Mouse (Mus musculus): ENCODE results near the gene Cpe. TPM values are rescaled to one million over a fixed set of nuclear protein-coding genes. Genes with fewer than 3 reads are reported as not detected.
A peak's percentile ranks its signal among the peaks of the same experiment; 100 is the strongest.
"Not testable (repeated sequence)": the region's sequence is repeated elsewhere in the genome, so short reads cannot be mapped to it uniquely, and the experiment has no call there.

Gene Cpe
- total RNA-seq, 4 experiments from 2014 or later: 953 to 1,190 (median 1,047) TPM

GRCm38 (mm10) chr8:64674951-64675585, 17.8 kb downstream of the Cpe start:
- DNase-seq: no peak

GRCm38 (mm10) chr8:64672920-64673319, 19.9 kb downstream of the Cpe start:
- no peak for DNase-seq

- DNase-seq: no peak
Measured at GRCm38 (mm10) chr8:64671937-64672336, 20.9 kb downstream of the Cpe start.

DNA sequence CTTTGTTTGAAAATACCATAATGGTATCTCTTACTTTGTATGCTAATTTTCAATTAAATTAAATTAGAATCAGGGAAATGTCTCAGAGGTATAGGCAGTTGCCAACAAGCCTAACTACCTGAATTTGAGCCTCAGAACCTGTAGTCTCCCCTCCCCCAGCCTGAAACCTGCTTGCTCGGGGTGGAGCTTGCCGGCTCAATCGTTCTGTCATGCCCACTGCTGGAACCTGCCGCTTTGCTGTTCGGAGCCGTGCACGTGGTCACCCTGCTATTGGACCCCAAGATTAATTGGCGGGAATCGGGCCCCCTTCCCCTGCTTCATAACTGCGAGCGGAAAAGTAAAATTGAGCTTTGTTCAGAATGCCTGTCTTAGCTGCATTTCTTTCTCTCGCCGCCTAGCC, 26.5 kb downstream of the Cpe start:
- not testable (repeated sequence) for DNase-seq

DNA sequence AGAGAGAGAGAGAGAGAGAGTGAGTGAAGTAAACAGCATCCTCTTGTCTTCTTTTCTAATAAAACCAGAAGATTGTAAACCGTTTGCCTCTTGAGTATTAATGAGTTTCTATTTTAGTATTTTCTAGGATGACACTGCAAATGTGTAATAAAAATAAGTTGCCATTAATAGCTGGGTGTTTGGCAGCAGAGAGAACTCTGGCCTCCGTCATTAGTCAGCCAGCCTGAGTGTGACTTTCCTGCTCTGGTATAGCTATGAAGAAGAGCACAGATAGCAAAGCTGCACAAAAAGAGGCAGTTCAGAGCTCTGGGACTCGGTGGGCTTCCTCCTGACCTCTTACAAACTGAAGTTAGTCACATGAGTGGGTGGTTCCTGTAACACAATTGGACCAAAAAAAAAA, 27.3 kb downstream of the Cpe start:
- no peak for DNase-seq

DNA sequence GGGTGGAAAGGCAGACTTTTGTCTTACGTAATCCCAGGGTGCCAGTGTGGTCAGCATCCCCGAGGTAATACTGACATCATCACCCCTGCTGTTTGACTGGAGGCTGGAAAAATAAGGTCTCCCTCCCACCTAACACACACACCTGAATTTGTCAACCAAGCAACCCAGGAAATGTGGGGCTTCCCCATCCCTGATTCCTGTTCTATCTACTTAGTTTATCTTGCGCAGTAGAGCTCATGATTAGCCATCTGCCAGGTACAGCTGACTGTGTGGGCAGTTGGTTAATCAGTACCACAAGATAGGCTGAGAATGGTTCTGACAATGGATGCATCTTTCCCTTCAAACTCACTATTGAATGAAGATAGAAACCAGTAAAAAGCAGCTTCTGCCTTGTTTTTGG, 28.0 kb downstream of the Cpe start:
- DNase-seq: no peak

DNA sequence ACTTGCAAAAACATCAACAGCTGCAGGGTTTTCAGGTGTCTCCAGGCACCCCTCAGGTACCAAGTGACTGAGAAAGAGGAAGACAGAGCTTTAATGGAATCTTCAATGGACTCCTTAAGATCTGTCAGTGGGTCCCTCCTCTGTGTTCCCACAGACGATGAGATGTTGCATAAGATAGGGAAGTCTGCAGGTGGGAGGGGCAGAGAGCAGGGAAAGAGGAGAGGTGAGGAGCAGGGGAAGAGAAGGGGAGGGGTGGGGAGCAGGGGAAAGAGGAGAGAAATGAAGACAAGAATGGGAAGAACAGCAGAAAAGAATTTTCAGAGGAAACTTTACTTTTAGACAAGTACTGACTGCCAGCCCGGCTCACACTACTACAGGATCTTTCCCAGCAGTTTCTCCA, 28.5 kb downstream of the Cpe start:
- no peak for DNase-seq

DNA sequence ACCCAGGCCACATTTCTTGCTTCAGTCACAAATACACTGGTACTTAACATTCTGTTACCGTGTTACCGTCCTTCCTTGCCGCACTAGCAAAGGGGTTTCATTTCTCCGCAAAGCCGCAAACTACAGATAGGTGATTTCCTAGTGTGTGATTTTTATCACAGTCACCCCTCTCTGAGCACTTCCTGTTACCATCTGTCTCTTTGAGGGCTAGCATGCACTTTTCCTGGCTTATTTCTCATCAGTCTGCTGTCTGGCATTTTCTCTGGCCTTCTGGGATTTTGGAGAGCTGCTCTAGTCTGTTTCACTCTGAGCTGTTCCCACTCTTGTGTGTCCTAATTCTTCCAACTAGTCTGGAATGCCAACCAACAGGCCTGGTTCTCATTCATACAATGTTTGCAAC, 33.8 kb downstream of the Cpe start:
- DNase-seq: no peak

- no peak for DNase-seq
Measured at GRCm38 (mm10) chr8:64657980-64658401, 34.9 kb downstream of the Cpe start.

- DNase-seq: no peak
Measured at GRCm38 (mm10) chr8:64657517-64657916, 35.3 kb downstream of the Cpe start.

DNA sequence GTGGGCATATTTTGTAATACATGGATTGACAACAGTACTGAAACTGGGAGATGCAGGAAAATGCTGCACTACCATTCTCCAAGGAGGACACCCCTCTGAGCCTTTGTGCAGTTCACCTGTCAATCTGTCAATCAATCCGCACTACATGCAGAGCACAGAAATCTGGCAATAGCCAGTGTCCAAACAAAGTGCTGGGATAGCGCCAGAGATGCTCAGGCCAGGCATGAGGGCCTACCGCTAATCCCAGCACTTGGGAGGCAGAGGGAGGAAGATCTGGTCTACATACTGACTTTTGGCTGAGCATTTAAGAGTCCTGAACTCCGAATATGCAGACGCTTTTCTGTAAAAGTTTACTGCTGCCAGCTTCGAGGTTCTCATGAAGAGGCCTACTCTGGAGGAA, 37.0 kb downstream of the Cpe start:
- DNase-seq: no peak

DNA sequence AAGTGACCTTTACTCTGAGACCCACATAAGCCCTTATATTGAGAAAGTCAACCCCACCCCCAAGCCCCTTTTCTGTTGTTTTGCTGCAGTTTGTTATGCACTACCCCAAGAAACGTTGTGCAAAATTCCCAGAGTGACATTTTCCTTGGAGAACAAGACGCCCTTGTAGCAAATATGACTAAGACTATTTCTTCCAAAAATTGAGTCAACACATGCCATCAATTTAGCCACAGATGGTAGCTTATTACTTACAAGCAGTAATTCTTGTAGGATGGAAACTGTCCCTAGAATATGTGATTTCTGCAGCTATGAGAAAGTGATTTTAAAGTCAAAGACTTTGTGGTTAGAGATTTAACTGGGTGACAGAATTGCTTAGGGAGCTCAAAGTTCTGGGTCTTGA, 37.8 kb downstream of the Cpe start:
- DNase-seq: no peak

DNA sequence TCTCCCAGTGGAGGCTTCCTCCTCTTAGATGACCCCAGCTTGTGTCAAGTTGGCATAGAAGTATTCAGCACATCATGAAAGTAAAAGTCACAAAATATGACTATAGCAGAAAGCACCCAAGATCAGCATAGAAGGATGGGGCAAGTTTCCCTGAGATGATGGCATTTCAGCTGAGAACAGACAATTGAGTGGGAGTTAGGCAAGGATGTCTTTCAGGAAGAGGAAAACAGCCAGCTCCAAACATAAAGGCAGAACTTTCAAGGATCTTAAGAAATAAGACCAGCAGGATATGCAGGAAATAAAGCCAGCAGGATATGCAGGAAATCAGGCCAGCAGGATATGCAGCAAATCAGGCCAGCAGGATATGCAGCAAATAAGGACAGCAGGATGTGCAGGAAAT, 40.6 kb downstream of the Cpe start:
- DNase-seq: no peak

- DNase-seq: no peak
Measured at GRCm38 (mm10) chr8:64648063-64648462, 44.8 kb downstream of the Cpe start.

DNA sequence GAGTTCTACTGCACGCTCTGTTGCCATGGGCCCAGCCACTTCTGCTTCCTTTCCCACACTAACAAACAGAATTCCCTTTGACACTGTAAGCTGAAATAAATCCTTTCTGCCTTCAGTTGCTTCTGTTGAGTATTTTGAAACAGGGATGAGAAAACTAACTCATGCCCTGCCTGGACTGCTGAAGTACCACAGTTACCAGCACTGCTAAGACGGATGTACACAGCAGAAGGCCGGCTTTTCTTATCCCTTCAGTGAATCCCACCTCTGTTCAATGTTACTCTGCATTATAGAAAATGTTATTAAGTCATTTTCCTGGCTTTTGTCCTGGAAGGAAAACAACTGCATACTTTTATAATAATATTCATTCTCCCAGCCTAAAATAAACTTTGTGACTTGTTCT, 45.7 kb downstream of the Cpe start:
- DNase-seq: no peak

GRCm38 (mm10) chr8:64646421-64646820, 46.4 kb downstream of the Cpe start:
- DNase-seq: no peak

DNA sequence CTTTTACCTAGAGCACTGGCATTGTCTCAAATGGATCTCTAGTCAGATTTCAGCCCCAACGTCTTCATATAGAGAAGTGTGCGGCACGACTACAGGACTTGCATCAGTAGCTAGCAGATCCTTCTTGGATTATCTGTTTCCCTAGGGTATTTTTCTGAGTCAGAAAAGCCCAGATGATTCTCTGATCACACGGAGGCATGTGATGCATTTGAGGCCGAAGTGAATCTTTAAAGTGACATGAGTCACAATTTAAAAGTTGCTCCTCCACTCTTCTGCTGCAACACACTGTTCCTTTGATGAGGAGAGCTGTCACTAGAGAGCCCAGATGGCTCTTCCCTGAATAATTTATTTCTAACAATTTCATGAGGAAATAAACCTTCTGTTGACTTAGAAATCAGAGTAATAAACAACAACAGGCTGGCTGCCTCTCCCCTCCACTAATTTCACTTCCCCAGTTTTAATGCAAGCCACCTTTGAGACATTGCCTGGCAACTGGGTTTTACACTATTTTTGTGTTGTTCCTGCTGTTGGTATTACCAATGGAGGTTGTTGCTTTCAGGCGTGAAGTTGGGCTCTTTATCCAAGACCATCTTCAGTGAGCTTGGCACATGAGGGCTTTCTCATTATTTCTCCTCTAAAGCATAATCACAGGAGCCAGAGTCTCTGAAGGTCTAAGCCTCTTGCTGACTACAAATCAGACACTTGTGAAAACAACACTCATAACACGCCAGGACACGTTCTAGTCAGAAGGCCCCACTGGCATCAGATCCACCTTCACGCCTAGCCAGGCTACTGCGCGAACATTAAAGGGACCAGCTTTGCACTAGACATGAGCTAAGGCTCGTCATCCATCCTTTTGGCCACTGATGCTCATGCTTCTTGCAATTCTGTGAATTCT, 48.5 kb downstream of the Cpe start:
- no peak for DNase-seq

GRCm38 (mm10) chr8:64643382-64643781, 49.5 kb downstream of the Cpe start:
- peak; percentile 69 for DNase-seq

GRCm38 (mm10) chr8:64642799-64643198, 50.1 kb downstream of the Cpe start:
- no peak for DNase-seq

- no peak for DNase-seq
Measured at GRCm38 (mm10) chr8:64640599-64640998, 52.3 kb downstream of the Cpe start.

DNA sequence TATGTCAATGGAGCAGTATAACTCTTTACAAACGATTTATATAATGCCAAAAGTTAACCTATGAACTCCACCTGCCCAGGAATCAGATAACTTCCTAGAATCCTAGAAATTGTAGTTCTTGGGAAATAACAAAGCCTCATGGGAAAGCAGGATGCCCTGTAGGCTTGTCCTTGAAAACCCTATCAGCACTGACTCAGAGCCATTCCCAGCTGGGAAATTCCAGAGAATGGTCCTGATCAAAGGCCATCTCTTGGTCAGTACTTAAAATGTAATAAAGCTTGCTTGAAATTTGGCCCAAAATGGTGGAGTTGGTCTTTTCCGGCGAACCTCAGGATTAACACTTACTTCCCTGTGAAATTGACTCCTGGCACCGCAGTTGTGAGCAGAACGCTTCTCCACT, 53.2 kb downstream of the Cpe start:
- DNase-seq: peak; percentile 55

DNA sequence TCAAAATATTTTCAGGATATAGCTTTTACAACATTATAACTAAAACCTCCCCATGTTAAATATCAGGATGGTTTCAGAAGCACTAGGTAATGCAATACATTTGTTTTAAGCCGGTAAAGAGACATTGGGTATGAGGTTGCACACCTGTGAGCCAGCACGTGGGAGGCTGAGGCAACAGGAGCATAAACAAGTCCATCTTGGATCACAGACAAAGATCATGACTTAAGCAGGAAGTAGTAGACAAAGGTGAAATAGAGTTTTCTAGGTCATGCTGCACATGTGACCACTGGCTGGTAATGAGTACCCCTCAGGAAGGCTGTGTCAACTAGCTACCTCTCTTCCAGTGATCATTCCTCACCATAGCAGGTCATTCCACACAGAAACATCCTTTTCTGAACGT, 58.0 kb downstream of the Cpe start:
- no peak for DNase-seq

DNA sequence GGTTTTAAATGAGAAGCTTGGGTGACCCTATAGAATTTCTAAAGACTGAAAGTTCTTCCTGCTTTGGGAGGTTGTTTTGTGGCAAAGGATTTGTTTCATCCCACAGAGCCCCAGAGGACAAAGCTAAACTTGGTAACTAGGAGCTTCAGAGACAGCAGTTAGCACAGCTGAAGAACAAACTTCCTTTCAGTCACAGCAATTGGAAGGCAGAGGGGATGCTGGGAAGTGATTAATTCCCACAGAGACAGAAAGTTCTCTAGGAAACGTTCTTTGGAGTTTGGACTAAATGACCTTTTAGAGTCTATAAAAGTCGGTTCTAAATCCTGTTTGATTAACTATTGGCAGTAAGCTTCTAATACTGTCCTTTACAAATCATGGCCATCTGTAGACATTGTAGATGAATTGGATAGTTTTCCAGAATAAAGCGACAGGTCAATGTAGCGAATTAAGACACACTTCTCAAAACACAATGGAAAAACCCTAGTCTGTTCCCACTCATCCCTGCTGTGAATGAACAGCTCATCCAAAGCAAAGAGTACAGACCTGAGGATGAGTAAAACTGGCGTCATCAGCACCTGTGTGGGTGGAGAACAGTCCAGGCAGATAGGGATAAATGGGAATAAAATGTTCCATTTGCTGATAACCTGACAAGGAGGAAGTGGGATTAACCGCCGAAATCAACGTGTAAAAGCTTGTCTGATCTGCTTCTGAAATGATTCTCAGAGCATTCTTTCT, 58.6 kb downstream of the Cpe start:
- no peak for DNase-seq

Data from adrenal gland, adult 8-10 months (tissue).